Mouse (Mus musculus) liver, adult 10 weeks (tissue): ENCODE measurements around the gene Ppa1. TPM values are rescaled to one million over a fixed set of nuclear protein-coding genes. Genes with fewer than 3 reads are reported as not detected.

Source experiments
- polyA plus RNA-seq: library from polyadenylated mRNA; stranded (reverse); fragments of 350-450 nt; fragmentation: Illumina TruSeq; extraction: RNeasy Lipid Tissue Mini Kit (QIAGEN cat#74804); gene quantifications from one replicate; pipeline ENCODE4 v1.2.3, GENCODE M21; 2014; ENCODE audit warnings: low read depth, low replicate concordance

The Ppa1 gene
- polyA plus RNA-seq: 239 TPM

DNA sequence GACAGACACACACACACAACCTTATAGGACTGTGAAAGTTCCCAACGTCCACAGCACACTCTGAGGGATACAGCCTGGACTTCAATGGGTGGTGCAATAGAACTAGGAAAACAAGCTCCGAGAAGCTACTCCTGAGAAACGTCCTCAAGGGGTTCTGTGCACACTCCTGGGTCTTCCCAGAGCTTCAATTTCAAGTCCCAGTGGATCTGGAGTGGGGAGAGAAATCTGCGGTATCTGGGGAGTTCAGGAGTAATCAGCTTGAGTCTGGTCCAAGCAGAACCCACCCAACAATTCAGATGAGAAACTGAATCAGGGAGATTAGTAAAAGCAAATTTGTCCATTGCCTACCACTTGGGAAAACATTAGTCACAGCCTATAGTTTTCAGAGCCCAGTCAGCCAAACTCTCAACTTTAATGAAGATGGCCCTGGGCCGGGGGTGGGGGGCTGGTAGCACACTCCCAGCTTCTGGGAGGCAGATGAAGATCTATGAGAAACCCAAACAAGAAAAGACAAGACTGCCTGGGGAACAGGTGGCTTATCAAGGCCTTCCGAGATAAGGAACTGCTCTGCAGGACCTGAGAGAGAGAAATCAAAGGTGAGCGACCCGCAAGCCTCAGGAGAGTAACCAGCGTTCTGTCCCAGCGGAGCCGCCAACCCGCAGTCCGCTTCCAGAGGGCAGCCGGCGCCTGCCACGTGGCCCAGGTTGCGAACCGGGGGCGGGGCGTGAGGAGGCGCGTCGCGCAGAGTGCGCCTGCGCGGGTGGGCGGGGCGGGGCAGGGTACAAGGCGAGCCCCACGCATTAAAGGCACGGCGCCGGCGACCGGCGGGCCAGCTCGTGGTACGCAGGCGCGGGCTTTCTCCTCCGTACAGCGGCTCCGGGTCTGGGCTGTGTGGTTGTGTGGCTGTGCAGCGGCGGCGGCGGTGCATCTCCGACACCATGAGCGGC, at the start of gene Ppa1:
TSS of gene Ppa1 (plus strand) at position 763 of the 947 bp plus-strand sequence.

DNA sequence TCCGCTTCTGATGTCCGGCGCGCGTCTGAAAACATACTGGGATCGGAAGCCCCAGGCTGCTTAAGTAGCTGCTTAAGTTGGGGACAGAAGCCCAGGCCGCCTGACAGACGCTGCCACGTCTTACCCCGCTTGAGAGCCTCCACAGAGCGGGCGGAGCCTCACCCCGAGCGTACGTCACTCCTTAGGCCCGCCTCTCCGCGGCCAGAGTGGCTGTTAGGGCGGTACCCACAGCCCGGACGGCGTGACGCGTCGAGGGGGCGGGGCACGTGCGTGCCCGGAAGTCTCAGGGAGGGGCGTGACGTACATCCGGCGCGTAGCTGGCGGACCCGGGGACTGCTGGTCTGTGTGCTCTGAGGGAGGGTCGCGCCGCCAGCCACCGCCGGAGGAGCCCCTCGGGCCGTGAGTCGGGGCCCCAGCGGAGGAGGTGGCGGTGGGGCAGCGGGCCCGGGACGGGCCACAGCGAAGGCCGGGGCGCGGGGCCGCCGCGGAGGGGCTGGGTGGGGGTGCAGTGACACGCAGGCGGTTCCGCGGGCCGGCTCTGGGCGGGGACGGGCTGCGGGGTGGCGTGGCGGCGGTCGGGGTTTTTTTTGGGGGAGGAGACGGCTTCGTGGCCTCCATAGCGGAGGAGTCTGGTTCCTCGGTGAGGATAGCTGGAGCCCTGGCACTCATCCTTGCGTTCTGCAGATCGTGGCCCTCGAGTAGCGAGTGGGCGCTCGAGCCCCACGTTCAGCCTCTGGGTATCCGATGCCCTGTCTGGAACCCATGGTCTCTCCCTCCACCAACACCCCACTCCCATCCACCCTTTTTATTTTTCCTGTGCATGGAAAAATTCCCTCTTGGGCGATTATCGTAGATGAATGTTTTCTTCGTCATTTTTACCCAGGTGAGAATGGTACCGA, 31.9 kb downstream of the Ppa1 start, which contains the start of gene Sar1a:
TSS of gene Sar1a (plus strand) at position 285 of the 899 bp plus-strand sequence.

DNA sequence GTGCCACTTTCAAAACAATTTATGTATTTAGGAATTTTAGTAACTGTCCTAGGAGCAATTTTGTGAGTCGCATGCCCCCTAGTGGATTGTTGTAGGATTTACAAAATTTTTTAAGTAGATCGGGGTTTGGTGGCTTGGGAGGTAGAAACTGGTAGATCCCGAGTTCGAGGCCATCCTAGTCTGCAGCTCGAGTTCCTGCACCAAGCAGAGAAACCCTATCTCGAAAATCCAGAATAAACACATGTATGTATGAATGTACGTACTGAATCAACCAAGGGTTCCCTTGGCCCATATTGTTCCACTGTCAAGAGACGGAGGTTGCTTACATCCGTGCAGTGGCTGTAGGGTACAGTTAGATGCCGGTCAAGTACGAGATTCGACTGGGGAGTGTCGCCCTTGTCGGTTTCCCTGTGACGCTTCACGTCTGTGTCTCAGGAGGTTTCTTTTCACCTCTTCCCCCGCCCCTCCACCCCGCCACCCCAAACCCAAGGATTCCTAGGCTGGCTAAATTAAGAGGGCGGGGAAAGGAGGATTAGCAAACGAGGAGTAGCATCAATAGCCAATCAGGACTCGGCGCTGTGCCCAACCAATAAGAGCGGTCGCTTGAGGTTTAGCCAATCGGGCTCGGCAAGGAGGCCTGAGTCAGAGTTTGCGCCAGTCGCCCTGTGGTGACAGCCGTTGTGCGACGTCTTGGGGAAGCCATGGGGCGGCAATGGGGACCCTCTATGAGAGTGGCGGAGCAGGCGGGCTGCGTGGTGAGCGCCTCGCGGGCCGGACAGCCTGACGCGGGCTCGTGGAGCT, 46.7 kb downstream of the Ppa1 start, which contains the start of gene Tysnd1:
TSS of gene Tysnd1 (plus strand) at position 645 of the 801 bp plus-strand sequence.

DNA sequence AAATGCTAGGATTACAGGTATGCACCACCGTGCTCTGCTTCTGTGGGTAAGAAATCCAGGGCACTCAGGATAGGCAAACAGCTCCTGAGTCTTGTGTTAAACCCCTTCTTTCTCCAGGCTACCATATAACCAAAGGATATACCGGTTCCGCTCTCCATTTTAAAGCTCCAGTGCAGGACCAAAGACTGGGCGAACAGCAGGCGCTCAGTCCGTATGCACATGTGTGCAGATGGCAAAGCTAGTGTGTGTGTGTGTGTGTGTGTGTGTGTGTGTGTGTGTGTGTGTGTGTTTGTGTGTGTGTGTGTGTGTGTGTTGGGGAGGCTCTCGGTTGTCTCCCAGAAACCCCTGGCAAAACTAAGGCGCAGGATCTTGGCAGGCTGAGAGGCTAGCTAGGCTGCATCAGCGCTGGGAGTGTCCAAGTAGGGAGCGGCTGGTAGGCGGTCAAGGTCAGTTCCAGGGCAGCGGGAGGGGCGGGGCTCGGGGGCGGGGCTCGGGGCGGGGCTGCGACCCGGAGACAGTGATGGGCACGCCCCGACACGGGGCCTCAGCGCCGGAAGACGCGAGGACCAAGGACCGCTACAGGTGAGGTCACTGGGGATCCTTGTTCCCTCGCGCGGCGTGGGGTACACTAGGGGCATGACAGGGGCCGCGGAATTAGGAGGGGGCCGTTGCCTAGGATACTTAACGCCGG, 66.6 kb downstream of the Ppa1 start, which contains the start of gene Aifm2:
TSS of gene Aifm2 (plus strand) at position 493 of the 691 bp plus-strand sequence.

Other genes starting within 250 kb of the Ppa1 start
- gene Nodal, start 230.6 kb upstream of the Ppa1 start, polyA plus RNA-seq: not detected
- gene Eif4ebp2, start 195.9 kb upstream of the Ppa1 start, polyA plus RNA-seq: 48.2 TPM
- gene Lrrc20, start 172.8 kb upstream of the Ppa1 start, polyA plus RNA-seq: 1.5 TPM
- not detected for gene Npffr1, start 53.1 kb upstream of the Ppa1 start, polyA plus RNA-seq
- gene Sar1a, start 31.7 kb downstream of the Ppa1 start, polyA plus RNA-seq: 106 TPM
- 3.9 TPM for gene Tysnd1, start 47.0 kb downstream of the Ppa1 start, polyA plus RNA-seq
- gene Aifm2, start 66.7 kb downstream of the Ppa1 start, polyA plus RNA-seq: 5.4 TPM
- gene H2afy2, start 135.6 kb downstream of the Ppa1 start, polyA plus RNA-seq: 0.40 TPM